Mouse (Mus musculus) small intestine, adult 2 months (tissue): Measurements from ENCODE around the gene Cntnap2. TPM values are rescaled to one million over a fixed set of nuclear protein-coding genes. Genes with fewer than 3 reads are reported as not detected.

Source experiments
- H3K27ac ChIP-seq: fragments of 200-500 bp; 2 replicates; pipeline ENCODE4 v1.5.1; 2012; ENCODE audit warnings: low read depth, low read length, control low read depth, inconsistent platforms; ENCODE audit not compliant: insufficient read depth
- H3K27me3 ChIP-seq: fragments of 200-500 bp; 2 replicates; pipeline ENCODE4 v1.6.1; 2012; ENCODE audit warnings: mild to moderate bottlenecking, moderate library complexity, low read length, inconsistent platforms; ENCODE audit not compliant: control insufficient read depth, insufficient read depth
- H3K36me3 ChIP-seq: fragments of 200-500 bp; 2 replicates; pipeline ENCODE4 v1.6.1; 2012; ENCODE audit warnings: mild to moderate bottlenecking, low read length, control low read depth, inconsistent platforms; ENCODE audit not compliant: control insufficient read depth, insufficient read depth
- H3K4me1 ChIP-seq: fragments of 200-500 bp; 2 replicates; pipeline ENCODE4 v1.6.1; 2012; ENCODE audit warnings: low read length, inconsistent platforms, mixed read lengths; ENCODE audit not compliant: control insufficient read depth, insufficient read depth, insufficient read length
- H3K4me3 ChIP-seq: fragments of 200-500 bp; 2 replicates; pipeline ENCODE4 v1.5.1; 2012; ENCODE audit warnings: low read depth, mild to moderate bottlenecking, control low read depth, inconsistent platforms, low read length, moderate library complexity
- CTCF ChIP-seq: fragments of 200-500 bp; IDR thresholded peaks from 2 replicates; pipeline ENCODE4 v1.5.1; 2012; ENCODE audit warnings: low read depth, mild to moderate bottlenecking, control low read depth, inconsistent platforms, low read length, moderate library complexity, mixed read lengths; ENCODE audit not compliant: insufficient replicate concordance, insufficient read length; ENCODE audit errors: extremely low read depth
- POLR2A ChIP-seq: fragments of 200-500 bp; IDR thresholded peaks from 2 replicates; pipeline ENCODE4 v1.6.1; 2012; ENCODE audit warnings: low read depth, mild to moderate bottlenecking, control low read depth, inconsistent platforms, low read length, moderate library complexity
- WGBS: fragments of 180-500 bp; shearing (Covaris S2); methylation state at CpG from one replicate; pipeline ENCODE4 v1.1.7; 2018; 5-methylcytosine and 5-hydroxymethylcytosine counted together
- polyA plus RNA-seq: library from polyadenylated mRNA; depleted of rRNA; stranded (reverse); fragments of >200 nt; gene quantifications from 2 replicates; pipeline ENCODE4 v1.2.3, GENCODE M21; 2012

Cntnap2 gene
- polyA plus RNA-seq, 1 experiment = 0.20 TPM

- Histone ChIP-seq H3K27ac (no peak overlapping the region), H3K4me3 (no peak overlapping the region), H3K36me3 (no peaks in the 10 kb centered on the region), H3K27me3 (no peaks in the 10 kb centered on the region), H3K4me1 (no peaks in the 10 kb centered on the region)
- no peak for TF ChIP-seq CTCF
- no peak for TF ChIP-seq POLR2A
- WGBS = 85% methylated on average over 2 of the region's 2 CpGs
Observed at GRCm38 (mm10) chr6:46699343-46699742, 1640.2 kb downstream of the Cntnap2 start.

- Histone ChIP-seq H3K4me3 (no peak overlapping the region), H3K36me3 (no peaks in the 10 kb centered on the region), H3K27me3 (no peaks in the 10 kb centered on the region), H3K27ac (no peak overlapping the region), H3K4me1 (no peaks in the 10 kb centered on the region)
- 65% methylated on average over 7 of the region's 7 CpGs for WGBS
- TF ChIP-seq CTCF (no peak), POLR2A (no peak)
Observed at GRCm38 (mm10) chr6:46704293-46705170, 1645.4 kb downstream of the Cntnap2 start.

DNA sequence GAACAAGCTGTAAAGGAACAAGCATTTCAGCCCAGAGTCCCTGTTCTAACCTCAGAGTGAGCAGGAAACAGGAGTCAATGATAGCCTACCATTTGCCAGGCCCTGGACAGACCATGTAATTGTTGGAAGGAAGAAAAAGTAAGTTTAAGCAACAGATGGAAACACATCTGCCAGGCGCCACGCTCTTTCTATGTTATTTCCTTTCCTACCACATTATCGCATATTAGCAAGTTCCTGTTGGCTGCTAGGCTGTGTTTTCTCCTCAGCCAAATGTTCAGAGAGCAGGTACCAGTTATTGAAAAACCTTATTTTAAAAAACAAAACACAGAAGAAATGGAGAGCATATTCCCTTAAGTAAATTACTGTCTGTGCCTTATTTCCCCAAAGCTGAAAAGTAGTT lies 1646.8 kb downstream of the Cntnap2 start:
- Histone ChIP-seq H3K4me1 (no peaks in the 10 kb centered on the region), H3K36me3 (no peaks in the 10 kb centered on the region), H3K27ac (no peak overlapping the region), H3K4me3 (no peak overlapping the region), H3K27me3 (no peaks in the 10 kb centered on the region)
- TF ChIP-seq CTCF (no peak), POLR2A (no peak)
- WGBS = 91% methylated on average over 3 of the region's 3 CpGs

DNA sequence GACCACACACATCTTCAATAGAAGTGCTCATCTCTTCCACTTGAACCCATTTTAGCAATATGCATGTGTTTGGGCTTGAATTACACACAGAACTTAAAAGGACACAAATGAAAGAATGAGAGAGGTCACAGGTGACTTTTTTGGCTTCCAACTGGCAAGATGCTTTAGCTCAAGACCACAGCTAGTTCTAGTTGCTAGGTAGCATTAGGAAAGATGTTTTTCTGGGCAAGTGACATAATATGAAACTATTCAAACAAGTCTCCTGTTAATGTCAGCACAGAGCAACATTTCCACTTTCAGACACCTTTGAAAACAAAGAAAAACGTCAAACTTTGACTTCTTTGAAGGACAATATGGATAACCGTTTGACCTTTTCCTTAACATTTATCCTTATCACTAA lies 1657.4 kb downstream of the Cntnap2 start:
- WGBS = 40% methylated on average over 2 of the region's 2 CpGs
- no peaks in the 10 kb centered on the region for H3K4me1 ChIP-seq
- TF ChIP-seq POLR2A = no peak

GRCm38 (mm10) chr6:46733794-46734193 lies 1674.6 kb downstream of the Cntnap2 start:
- H3K36me3 ChIP-seq = no peaks in the 10 kb centered on the region
- H3K4me1 ChIP-seq = no peaks in the 10 kb centered on the region
- H3K4me3 ChIP-seq = no peak overlapping the region
- no peak overlapping the region for H3K27ac ChIP-seq
- no peak for TF ChIP-seq POLR2A
- no peak for TF ChIP-seq CTCF
- no peaks in the 10 kb centered on the region for H3K27me3 ChIP-seq

More for the DNA sequence above, 1657.4 kb downstream of the Cntnap2 start:
- no peak overlapping the region for H3K27ac ChIP-seq
- no peaks in the 10 kb centered on the region for H3K27me3 ChIP-seq
- H3K4me3 ChIP-seq = no peak overlapping the region
- no peaks in the 10 kb centered on the region for H3K36me3 ChIP-seq

DNA sequence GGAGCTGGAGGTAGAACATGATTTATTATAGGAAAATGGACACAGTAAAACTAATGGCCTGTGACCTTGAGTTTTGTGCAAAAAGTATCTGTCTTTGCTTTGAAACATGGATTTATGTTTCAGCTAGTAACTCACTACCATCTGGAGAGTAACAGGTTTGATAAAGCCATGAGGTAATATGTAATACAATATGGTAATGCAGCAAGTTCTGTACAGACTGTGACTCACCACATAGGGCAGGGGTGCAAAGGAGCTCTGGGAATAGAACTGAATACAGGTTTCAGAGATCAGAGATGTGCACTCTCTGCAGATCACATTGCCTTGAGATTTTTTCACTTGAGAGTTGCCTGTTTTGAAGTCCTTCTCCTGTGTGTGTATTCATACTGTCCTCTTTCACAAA lies 1689.3 kb downstream of the Cntnap2 start:
- Histone ChIP-seq H3K27ac (no peak overlapping the region), H3K4me1 (no peaks in the 10 kb centered on the region), H3K27me3 (no peaks in the 10 kb centered on the region), H3K4me3 (no peak overlapping the region), H3K36me3 (no peaks in the 10 kb centered on the region)
- TF ChIP-seq POLR2A = no peak
- no peak for TF ChIP-seq CTCF

GRCm38 (mm10) chr6:46763481-46763880 lies 1704.3 kb downstream of the Cntnap2 start:
- TF ChIP-seq POLR2A (no peak), CTCF (no peak)
- Histone ChIP-seq H3K4me1 (no peaks in the 10 kb centered on the region), H3K4me3 (no peak overlapping the region), H3K27me3 (no peaks in the 10 kb centered on the region), H3K36me3 (no peaks in the 10 kb centered on the region), H3K27ac (no peak overlapping the region)
- WGBS = 91% methylated on average over 3 of the region's 3 CpGs

- no peaks in the 10 kb centered on the region for H3K4me1 ChIP-seq
- no peaks in the 10 kb centered on the region for H3K36me3 ChIP-seq
- TF ChIP-seq CTCF = no peak
- TF ChIP-seq POLR2A = no peak
- no peaks in the 10 kb centered on the region for H3K27me3 ChIP-seq
- H3K27ac ChIP-seq = no peak overlapping the region
- no peak overlapping the region for H3K4me3 ChIP-seq
Observed at GRCm38 (mm10) chr6:46774529-46774928, 1715.4 kb downstream of the Cntnap2 start.
